Mouse (Mus musculus) left cerebral cortex, adult 2 months (tissue): ENCODE measurements around the gene Clip2. TPM values are rescaled to one million over a fixed set of nuclear protein-coding genes. Genes with fewer than 3 reads are reported as not detected.
A peak's percentile ranks its signal among the peaks of the same experiment; 100 is the strongest.

Experiments used
- DNase-seq, 2 experiments: peaks; one replicate each; pipeline ENCODE4 v3.0.0; 2021 to 2022; ENCODE audit warnings: low spot score in 2 of 2, mixed read lengths in 1 of 2; ENCODE audit errors: extremely low spot score in 1 of 2
- H3K27ac ChIP-seq: fragments of 200-600 bp; 2 replicates; pipeline ENCODE4 v1.8.1; 2022
- H3K4me3 ChIP-seq: fragments of 200-600 bp; 2 replicates; pipeline ENCODE4 v1.8.1; 2022
- CTCF ChIP-seq: fragments of 200-600 bp; IDR thresholded peaks from 2 replicates; pipeline ENCODE4 v1.8.1; 2022; ENCODE audit warnings: antibody characterized with exemption, mild to moderate bottlenecking, moderate library complexity
- intact Hi-C: fragments of 180-260 bp; cut with DNase I; formaldehyde crosslinking; loops from one replicate; pipeline ENCODE4 v1.15.1; 2025
- long read RNA-seq, 2 experiments: library from polyadenylated mRNA; stranded (forward); transcript quantifications; one replicate each; pipeline ENCODE4 v2.0.0; 2021; ENCODE audit warnings: borderline mapping rate in 2 of 2
- total RNA-seq, 2 experiments: library from RNA; stranded (reverse); gene quantifications; 2 replicates each; pipeline ENCODE4 v1.2.3; 2021

The Clip2 gene
- total RNA-seq: 100 to 1,000 TPM; 116 to 123 TPM
- long read RNA-seq, experiment 1, full-length matches to known transcripts: 48 of 63 reads
- long read RNA-seq, experiment 1, partial matches to known transcripts: 10 of 63 reads
- long read RNA-seq, experiment 1, other reads (novel, unspliced or antisense): 5 of 63 reads
- long read RNA-seq, experiment 2, full-length matches to known transcripts: 45 of 56 reads
- long read RNA-seq, experiment 2, partial matches to known transcripts: 8 of 56 reads
- long read RNA-seq, experiment 2, other reads (novel, unspliced or antisense): 3 of 56 reads

DNA sequence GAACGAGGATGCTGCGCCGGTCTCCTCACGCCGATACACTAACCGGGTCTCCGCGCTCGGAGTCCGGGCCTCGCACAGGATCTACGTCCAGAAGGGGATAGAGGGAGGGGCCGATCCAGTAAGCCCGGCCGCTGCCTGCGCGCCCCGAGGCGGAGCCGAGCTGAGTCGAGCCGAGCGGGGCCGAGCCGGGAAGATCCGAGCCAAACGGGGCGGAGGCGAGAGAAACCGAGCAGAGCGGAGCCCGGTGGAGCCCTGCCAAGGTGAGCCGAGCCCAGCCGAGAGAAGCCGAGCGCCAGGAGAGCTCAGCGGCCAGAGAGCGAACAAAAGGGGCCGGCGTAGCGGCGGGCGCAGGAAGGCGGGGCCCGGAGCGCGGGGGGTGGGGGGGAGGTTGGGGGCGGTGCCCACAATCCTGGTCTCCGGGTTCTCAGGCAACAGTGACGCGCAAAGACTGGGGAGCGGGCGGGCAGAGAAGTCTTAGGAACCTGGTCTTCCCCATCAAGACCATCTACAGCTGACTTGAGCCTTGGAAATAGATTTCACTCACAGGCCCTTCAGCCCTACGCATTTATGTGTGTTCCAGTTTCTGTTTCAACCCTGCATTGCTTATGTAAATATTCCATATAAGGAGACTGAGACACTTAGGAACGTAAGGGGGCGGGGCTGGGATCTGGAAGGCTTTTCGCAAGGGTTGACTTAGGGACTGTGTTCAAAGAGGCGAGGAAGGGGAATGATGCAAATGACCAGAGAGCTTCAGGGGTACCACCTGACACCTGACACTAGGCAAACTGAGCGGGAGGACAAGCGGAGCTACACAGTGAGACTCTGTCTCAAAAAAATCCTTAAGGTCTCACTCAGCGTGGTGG lies at the start of gene Clip2:
TSS of gene Clip2 (minus strand) at position 325 of the 863 bp plus-strand sequence.
- Histone ChIP-seq H3K4me3 (peak within 1 kb of the TSS; percentile 80), H3K27ac (peak within 1 kb of the TSS; percentile 98)
- peak; percentile 99 for DNase-seq
- TF ChIP-seq CTCF: peak; percentile 42
- intact Hi-C loops: loop anchor here (1.0 kb wide), 1 partner anchor 20 kb away; no protein-coding TSS in a partner anchor

- Histone ChIP-seq H3K4me3 (no peak overlapping the region), H3K27ac (no peak overlapping the region)
- intact Hi-C loops: no loop called here
- no peak for DNase-seq
- no peak for TF ChIP-seq CTCF
These were observed 45.5 kb upstream of the Clip2 start for GRCm38 (mm10) chr5:134597711-134598110.

DNA sequence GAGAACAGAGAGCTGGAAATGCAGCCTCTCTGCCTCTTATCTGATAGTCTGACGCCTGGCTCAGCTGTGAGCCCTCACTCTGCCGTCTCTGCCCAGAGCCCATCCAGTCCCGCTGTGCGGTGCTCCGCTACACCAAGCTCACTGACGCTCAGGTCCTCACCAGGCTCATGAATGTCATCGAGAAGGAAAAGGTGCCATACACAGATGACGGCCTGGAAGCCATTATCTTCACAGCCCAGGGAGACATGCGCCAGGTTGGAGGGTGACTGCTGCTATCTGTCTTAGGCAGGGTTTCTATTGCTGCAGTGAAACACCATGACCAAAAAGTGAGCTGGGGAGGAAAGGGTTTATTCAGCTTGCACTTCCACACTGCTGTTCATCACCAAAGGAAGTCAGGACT lies 40.9 kb upstream of the Clip2 start:
- H3K27ac ChIP-seq: no peak overlapping the region
- intact Hi-C loops: no loop called here
- DNase-seq: no peak
- TF ChIP-seq CTCF: no peak
- no peak overlapping the region for H3K4me3 ChIP-seq

GRCm38 (mm10) chr5:134592026-134592581 lies 39.9 kb upstream of the Clip2 start:
- Histone ChIP-seq H3K4me3 (no peak overlapping the region), H3K27ac (no peak overlapping the region)
- TF ChIP-seq CTCF: no peak
- intact Hi-C loops: no loop called here
- DNase-seq: no peak

DNA sequence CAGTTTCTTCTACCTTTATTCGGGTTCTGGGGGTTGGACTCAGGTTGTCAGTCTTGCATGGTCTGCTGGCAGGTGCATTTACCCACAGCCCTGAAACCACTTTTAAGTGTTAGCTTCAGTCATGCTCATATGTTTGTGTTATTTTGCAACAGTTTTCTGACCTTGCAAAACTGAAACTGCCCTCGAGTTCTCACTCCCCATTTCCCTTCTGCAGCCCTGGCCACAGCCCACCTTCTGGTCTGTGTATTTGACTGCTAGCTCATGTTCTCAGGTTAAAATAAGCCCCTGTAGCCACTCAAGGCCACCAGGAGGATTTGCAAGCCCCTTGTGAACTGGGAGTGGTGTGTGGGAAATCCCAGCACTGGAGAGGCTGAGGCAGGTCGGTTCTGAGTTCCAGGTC lies 37.7 kb upstream of the Clip2 start:
- intact Hi-C loops: loop anchor here (10.0 kb wide), 2 partner anchors 115 to 205 kb away; no protein-coding TSS in a partner anchor
- no peak overlapping the region for H3K4me3 ChIP-seq
- no peak for DNase-seq
- H3K27ac ChIP-seq: no peak overlapping the region
- no peak for TF ChIP-seq CTCF

DNA sequence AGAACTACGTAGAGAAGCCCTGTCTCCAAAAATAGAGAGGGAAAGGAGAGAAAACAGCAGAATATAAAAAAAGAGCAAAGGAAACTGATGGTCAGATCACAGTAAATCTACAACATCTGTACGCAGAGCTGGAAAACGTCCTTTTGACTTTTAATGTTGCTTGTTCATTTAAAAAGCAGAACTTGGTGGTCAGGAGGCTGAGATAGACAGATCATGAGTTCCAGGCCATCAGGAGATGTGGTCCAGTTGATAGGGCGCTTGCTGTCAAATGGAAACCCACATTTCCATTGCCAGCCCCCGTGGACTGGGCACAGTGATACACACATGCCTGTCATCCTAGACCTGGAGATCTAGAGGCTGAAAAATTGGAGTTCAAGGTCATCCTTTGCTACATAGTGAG lies 32.6 kb upstream of the Clip2 start:
- no peak for DNase-seq
- H3K4me3 ChIP-seq: no peak overlapping the region
- intact Hi-C loops: loop anchor here (10.0 kb wide), 2 partner anchors 120 to 200 kb away; no protein-coding TSS in a partner anchor
- H3K27ac ChIP-seq: no peak overlapping the region
- no peak for TF ChIP-seq CTCF

DNA sequence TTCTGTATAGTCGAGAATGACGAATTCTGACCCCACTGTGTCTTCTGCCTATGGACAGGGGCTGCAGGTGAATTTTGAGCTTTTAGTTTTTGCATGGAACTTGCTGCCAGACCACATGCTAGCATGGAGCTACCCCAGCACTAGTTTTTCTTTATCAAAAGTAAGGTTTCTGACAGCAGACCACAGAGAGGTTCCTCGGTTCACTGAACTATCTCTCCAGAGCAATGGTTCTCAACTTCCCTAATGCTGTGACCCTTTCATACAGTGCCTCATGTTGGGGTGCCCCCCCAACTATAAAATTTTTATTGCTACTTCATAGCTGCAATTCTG lies 31.6 kb upstream of the Clip2 start:
- Histone ChIP-seq H3K27ac (no peak overlapping the region), H3K4me3 (no peak overlapping the region)
- no peak for DNase-seq
- intact Hi-C loops: loop anchor here (2.0 to 10.0 kb wide), 4 partner anchors 77 to 199 kb away; no protein-coding TSS in a partner anchor
- TF ChIP-seq CTCF: no peak

- intact Hi-C loops: loop anchor here (2.0 to 10.0 kb wide), 4 partner anchors 76 to 198 kb away; no protein-coding TSS in a partner anchor
- DNase-seq: no peak
- Histone ChIP-seq H3K4me3 (peak overlapping the region; percentile 100), H3K27ac (peak overlapping the region; percentile 73)
- peak; percentile 13; the same call in 1 of the 2 replicates for TF ChIP-seq CTCF
These were observed 31.0 kb upstream of the Clip2 start for GRCm38 (mm10) chr5:134583006-134583883.

DNA sequence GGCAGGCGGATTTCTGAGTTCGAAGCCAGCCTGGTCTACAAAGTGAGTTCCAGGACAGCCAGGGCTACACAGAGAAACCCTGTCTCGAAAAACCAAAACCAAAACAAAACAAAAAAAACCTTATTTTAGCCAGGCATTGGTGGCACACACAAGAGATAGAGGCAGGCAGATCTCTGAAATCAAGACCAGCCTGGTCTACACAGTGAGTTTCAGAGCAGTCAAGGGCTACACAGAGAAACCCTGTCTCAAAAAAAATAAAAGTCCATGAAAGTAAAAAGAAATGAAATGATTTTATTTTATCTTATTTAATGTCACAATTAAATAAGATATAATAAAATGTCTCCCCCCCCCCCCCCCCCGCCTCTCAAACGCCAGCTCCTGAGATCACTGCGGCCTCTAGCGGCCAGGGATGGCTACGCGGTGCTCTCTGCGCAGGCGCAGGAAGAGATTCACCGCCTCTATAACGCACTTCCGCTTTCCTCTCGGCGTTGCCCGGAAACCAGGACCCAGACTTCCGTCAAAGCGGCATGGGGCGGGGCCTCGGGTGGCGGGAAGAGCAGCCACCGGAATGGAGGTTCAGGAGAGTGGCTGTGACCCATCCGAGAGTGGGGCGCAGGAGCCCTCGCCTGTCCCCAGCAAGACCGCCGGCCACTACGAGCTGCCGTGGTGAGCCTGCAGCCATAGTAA lies 30.1 kb upstream of the Clip2 start:
- peak overlapping the region; percentile 100 for H3K4me3 ChIP-seq

DNA sequence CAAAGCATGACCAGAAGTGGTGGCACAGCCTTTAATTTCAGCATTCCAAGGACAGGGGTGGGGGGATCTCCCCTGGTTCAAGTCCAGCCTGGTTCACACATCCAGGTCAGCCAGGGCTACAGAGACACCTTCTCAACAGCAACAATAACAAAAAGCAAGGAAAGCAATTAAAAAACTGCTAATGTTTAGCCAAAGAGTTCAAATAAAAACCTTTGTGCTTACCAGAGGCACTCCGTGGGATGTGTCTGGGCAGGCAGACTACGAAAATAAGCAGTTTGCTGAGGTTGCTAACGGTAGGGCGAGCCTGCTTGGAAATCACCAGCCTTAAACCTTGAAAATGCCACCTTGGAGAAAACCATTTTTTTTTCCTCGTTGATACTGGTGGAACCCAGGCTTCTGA lies 28.9 kb upstream of the Clip2 start, which contains the start of gene Rfc2:
TSS of gene Rfc2 (plus strand) at position 221 of the 400 bp plus-strand sequence.
- intact Hi-C loops: loop anchor here (10.0 kb wide), 2 partner anchors 124 to 196 kb away; no protein-coding TSS in a partner anchor
- Histone ChIP-seq H3K4me3 (no peak within 1 kb of the TSS), H3K27ac (peak within 1 kb of the TSS; percentile 55; the same call in 1 of the 2 replicates)
- TF ChIP-seq CTCF: no peak
- no peak for DNase-seq

More for the DNA sequence above, 30.1 kb upstream of the Clip2 start:
- intact Hi-C loops: loop anchor here (2.0 to 10.0 kb wide), 4 partner anchors 76 to 198 kb away; no protein-coding TSS in a partner anchor
- peak; percentile 87 for TF ChIP-seq CTCF
- H3K27ac ChIP-seq: peak overlapping the region; percentile 73
- DNase-seq: peak; percentile 96 to 97
